Mouse (Mus musculus) olfactory bulb, adult 2 months (tissue): Measurements from ENCODE around the gene Kbtbd12. TPM values are rescaled to one million over a fixed set of nuclear protein-coding genes. Genes with fewer than 3 reads are reported as not detected.

Experiments used
- H3K27ac ChIP-seq: fragments of 200-500 bp; 2 replicates; pipeline ENCODE4 v1.5.1; 2012; ENCODE audit warnings: low read depth, low read length; ENCODE audit not compliant: insufficient read depth
- H3K4me1 ChIP-seq: fragments of 200-500 bp; 2 replicates; pipeline ENCODE4 v1.6.1; 2012; ENCODE audit warnings: low read length; ENCODE audit not compliant: control insufficient read depth, insufficient read depth
- H3K4me3 ChIP-seq: fragments of 200-500 bp; 2 replicates; pipeline ENCODE4 v1.5.1; 2012; ENCODE audit warnings: mild to moderate bottlenecking, low read depth, low read length, moderate library complexity; ENCODE audit not compliant: insufficient read depth
- CTCF ChIP-seq: fragments of 200-500 bp; IDR thresholded peaks from 2 replicates; pipeline ENCODE4 v1.5.1; 2012; ENCODE audit warnings: low read depth, mild to moderate bottlenecking, low read length, moderate library complexity; ENCODE audit not compliant: insufficient read depth
- POLR2A ChIP-seq: fragments of 200-500 bp; IDR thresholded peaks from 2 replicates; pipeline ENCODE4 v1.6.1; 2012; ENCODE audit warnings: mild to moderate bottlenecking, low read depth, low read length, moderate library complexity; ENCODE audit not compliant: insufficient read depth
- WGBS: fragments of 180-500 bp; shearing (Covaris S2); methylation state at CpG from one replicate; pipeline ENCODE4 v1.1.7; 2018; 5-methylcytosine and 5-hydroxymethylcytosine counted together
- polyA plus RNA-seq: library from polyadenylated mRNA; stranded (reverse); fragments of >200 nt; gene quantifications from 2 replicates; pipeline ENCODE4 v1.2.4, GENCODE M21; 2012; ENCODE audit warnings: low replicate concordance; ENCODE audit not compliant: missing spikeins, insufficient read depth, insufficient read length

Kbtbd12 gene
- polyA plus RNA-seq, 1 experiment, result not detected

DNA sequence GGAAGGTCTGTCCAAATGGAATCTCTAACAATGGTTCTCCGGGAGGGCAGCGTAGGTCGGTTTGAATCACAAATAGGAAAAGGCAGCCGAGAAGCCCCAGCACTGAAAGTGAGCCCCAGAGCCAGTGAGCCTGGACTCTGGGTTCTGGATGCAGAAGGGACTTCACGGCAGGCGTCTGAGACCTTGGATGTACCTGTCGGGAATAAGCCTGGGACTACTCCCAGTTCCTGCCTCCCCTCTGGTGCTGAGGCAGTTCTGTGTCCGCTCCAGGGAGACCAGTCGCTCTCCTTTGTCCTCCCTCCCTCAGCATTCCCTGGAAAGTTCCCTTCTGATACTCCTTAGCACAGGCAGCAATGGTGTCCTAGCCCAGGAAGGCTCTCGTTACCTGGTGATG lies 92.4 kb downstream of the Kbtbd12 start:
- WGBS, result 49% methylated on average over 10 of the region's 10 CpGs
- Histone ChIP-seq H3K4me3 (no peak overlapping the region), H3K27ac (no peak overlapping the region), H3K4me1 (peaks cover 8% of the 10 kb centered on the region)
- TF ChIP-seq CTCF, result no peak
- TF ChIP-seq POLR2A, result no peak

- Histone ChIP-seq H3K4me3 (no peak overlapping the region), H3K4me1 (peaks cover 8% of the 10 kb centered on the region), H3K27ac (no peak overlapping the region)
- no peak for TF ChIP-seq POLR2A
- TF ChIP-seq CTCF, result no peak
- 34% methylated on average over 11 of the region's 11 CpGs for WGBS
These were observed 92.9 kb downstream of the Kbtbd12 start for GRCm38 (mm10) chr6:88544644-88545396.

- H3K4me1 ChIP-seq, result peaks cover 8% of the 10 kb centered on the region
- TF ChIP-seq POLR2A (no peak), CTCF (no peak)
- H3K27ac ChIP-seq, result no peak overlapping the region
- no peak overlapping the region for H3K4me3 ChIP-seq
- WGBS, result 88% methylated on average over 3 of the region's 3 CpGs
These were observed 93.5 kb downstream of the Kbtbd12 start for GRCm38 (mm10) chr6:88544241-88544640.

GRCm38 (mm10) chr6:88540093-88540755 lies 97.5 kb downstream of the Kbtbd12 start:
- Histone ChIP-seq H3K4me3 (no peak overlapping the region), H3K4me1 (peaks cover 3% of the 10 kb centered on the region), H3K27ac (no peak overlapping the region)
- 75% methylated on average over 2 of the region's 2 CpGs for WGBS
- TF ChIP-seq POLR2A, result no peak
- no peak for TF ChIP-seq CTCF

DNA sequence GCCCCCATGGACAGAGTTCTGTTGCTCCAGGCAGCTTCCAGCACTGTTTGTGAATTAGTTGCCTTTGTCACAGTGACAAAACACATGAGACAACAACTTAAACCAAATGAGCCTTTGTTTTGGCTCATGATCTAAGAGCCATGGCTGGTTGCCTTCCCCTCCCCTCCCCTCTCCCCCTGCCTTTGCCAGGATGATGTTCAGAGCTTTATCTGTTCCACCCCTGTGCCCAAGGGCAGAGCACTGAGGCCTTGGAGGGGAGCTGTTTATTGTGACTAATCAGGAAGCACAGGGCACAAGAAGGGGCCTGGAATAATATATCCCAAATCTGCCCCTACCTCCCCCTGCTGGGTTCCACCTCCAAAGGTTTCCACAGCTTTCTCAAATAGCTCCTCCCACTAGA lies 107.4 kb downstream of the Kbtbd12 start:
- Histone ChIP-seq H3K4me3 (no peak overlapping the region), H3K4me1 (no peaks in the 10 kb centered on the region), H3K27ac (no peak overlapping the region)
- TF ChIP-seq CTCF (no peak), POLR2A (no peak)

DNA sequence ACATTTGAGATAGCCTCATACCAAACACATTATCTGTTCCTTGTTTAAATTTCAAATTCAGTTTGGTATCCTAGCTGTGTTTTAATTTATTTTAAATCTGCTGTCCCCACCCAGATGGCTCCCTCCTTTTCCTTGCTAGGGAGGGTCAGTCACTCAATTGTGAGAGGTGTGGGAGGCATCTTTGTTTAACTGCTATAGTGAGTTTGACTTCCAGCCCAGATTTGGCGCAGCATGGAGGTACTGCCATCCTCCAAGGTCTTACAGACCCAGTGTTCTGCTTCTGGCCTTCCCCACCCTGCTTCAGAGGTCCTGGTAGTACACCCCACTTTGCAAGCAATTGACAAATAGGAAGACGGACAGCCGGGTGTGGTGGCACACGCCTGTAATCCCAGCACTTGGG lies 113.7 kb downstream of the Kbtbd12 start:
- no peaks in the 10 kb centered on the region for H3K4me1 ChIP-seq
- H3K4me3 ChIP-seq, result no peak overlapping the region
- no peak overlapping the region for H3K27ac ChIP-seq
- TF ChIP-seq CTCF, result no peak
- no peak for TF ChIP-seq POLR2A
- 85% methylated on average over 4 of the region's 4 CpGs for WGBS

- 89% methylated on average over 3 of the region's 3 CpGs for WGBS
- no peak overlapping the region for H3K27ac ChIP-seq
- TF ChIP-seq POLR2A (no peak), CTCF (no peak)
These were observed 114.3 kb downstream of the Kbtbd12 start for GRCm38 (mm10) chr6:88523451-88523850.

GRCm38 (mm10) chr6:88523043-88523442 lies 114.7 kb downstream of the Kbtbd12 start:
- WGBS, result 69% methylated on average over 3 of the region's 3 CpGs
- no peak overlapping the region for H3K4me3 ChIP-seq
- H3K4me1 ChIP-seq, result no peaks in the 10 kb centered on the region
- no peak for TF ChIP-seq POLR2A
- TF ChIP-seq CTCF, result no peak
- H3K27ac ChIP-seq, result no peak overlapping the region

More at GRCm38 (mm10) chr6:88523451-88523850, 114.3 kb downstream of the Kbtbd12 start:
- H3K4me1 ChIP-seq, result no peaks in the 10 kb centered on the region
- H3K4me3 ChIP-seq, result no peak overlapping the region

DNA sequence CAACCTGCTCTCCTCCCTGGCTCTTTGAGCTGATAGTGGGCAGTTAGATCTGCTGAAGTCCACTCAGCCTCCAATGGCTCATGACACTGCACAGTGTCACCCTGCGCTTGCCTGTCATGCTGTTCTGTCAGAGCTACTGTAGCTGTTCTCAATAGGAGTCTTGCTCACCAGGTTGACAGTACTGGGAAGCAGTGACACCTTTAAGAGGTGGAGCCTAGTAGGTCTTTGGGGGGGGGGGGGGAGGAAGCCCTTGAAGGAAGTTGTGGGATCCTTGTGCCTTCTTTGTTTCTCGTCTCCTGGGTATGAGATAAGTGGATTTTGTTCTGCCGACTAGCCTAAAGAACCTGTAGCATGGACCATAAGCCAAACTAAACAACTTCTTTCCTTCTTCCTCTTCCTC lies 115.1 kb downstream of the Kbtbd12 start:
- H3K4me3 ChIP-seq, result no peak overlapping the region
- H3K4me1 ChIP-seq, result no peaks in the 10 kb centered on the region
- TF ChIP-seq CTCF (no peak), POLR2A (no peak)
- 76% methylated on average over 3 of the region's 3 CpGs for WGBS
- H3K27ac ChIP-seq, result no peak overlapping the region

GRCm38 (mm10) chr6:88521821-88522220 lies 115.9 kb downstream of the Kbtbd12 start:
- no peak for TF ChIP-seq POLR2A
- 85% methylated on average over 7 of the region's 7 CpGs for WGBS
- H3K4me1 ChIP-seq, result peaks cover 3% of the 10 kb centered on the region; the same call in 1 of the 2 replicates
- H3K27ac ChIP-seq, result no peak overlapping the region
- H3K4me3 ChIP-seq, result no peak overlapping the region
